Mouse (Mus musculus): ENCODE measurements around the gene Abhd12.

- no peak for TF ChIP-seq CTCF (IDR thresholded peaks at IDR 0.05; ENCODE audit: low read depth)
- TF ChIP-seq EP300 (IDR thresholded peaks at IDR 0.05; ENCODE audit: low read depth) = no peak
Observed at GRCm38 (mm10) chr2:150951201-150951600, 46.7 kb upstream of the Abhd12 start.
